Mouse (Mus musculus): ENCODE measurements around the gene Mybph.
"Not testable (repeated sequence)": the region's sequence is repeated elsewhere in the genome, so short reads cannot be mapped to it uniquely, and the experiment has no call there.

The Mybph gene

GRCm38 (mm10) chr1:134233681-134234454, 40.6 kb downstream of the Mybph start:
- DNase-seq (ENCODE audit: low spot score in 2 of 2) = no peak

- peak; percentile 56 to 60 for DNase-seq (ENCODE audit: low spot score in 2 of 2)
Observed at GRCm38 (mm10) chr1:134234455-134235390, 41.5 kb downstream of the Mybph start.

- no peak for DNase-seq (ENCODE audit: low spot score in 2 of 2)
Observed at GRCm38 (mm10) chr1:134235391-134235921, 42.2 kb downstream of the Mybph start, which contains the start of gene Adora1. Adora1 (minus strand) TSS chr1:134235431.

GRCm38 (mm10) chr1:134236142-134236541, 42.9 kb downstream of the Mybph start:
- DNase-seq (ENCODE audit: low spot score in 2 of 2) = no peak

- DNase-seq (ENCODE audit: low spot score in 2 of 2) = no peak
Observed at GRCm38 (mm10) chr1:134237438-134237837, 44.2 kb downstream of the Mybph start.

GRCm38 (mm10) chr1:134240701-134241100, 47.5 kb downstream of the Mybph start:
- DNase-seq (ENCODE audit: low spot score in 2 of 2) = no peak

GRCm38 (mm10) chr1:134241298-134241697, 48.0 kb downstream of the Mybph start:
- no peak for DNase-seq (ENCODE audit: low spot score in 2 of 2)

- DNase-seq (ENCODE audit: low spot score in 2 of 2) = no peak
Observed at GRCm38 (mm10) chr1:134242286-134242685, 49.0 kb downstream of the Mybph start.

GRCm38 (mm10) chr1:134243505-134243904, 50.3 kb downstream of the Mybph start:
- no peak for DNase-seq (ENCODE audit: low spot score in 2 of 2)

GRCm38 (mm10) chr1:134243948-134244914, 51.0 kb downstream of the Mybph start:
- DNase-seq (ENCODE audit: low spot score in 2 of 2) = peak; percentile 87 to 92

- DNase-seq (ENCODE audit: low spot score in 2 of 2) = no peak
Observed at GRCm38 (mm10) chr1:134245004-134245717, 51.9 kb downstream of the Mybph start.

- no peak for DNase-seq (ENCODE audit: low spot score in 2 of 2)
Observed at GRCm38 (mm10) chr1:134246590-134246989, 53.3 kb downstream of the Mybph start.

- not testable (repeated sequence) for DNase-seq (ENCODE audit: low spot score in 2 of 2)
Observed at GRCm38 (mm10) chr1:134249681-134250080, 56.4 kb downstream of the Mybph start.
